Mouse (Mus musculus) CH12F3 (cell line): ENCODE measurements around the gene Ikbke.

Experiments
- in situ Hi-C: fragments of 300-500 bp; cut with MboI; formaldehyde crosslinking; loops from 2 replicates; pipeline ENCODE4 v1.14.3; 2020; ENCODE audit warnings: low sequenced_read_pairs

Gene Ikbke

DNA sequence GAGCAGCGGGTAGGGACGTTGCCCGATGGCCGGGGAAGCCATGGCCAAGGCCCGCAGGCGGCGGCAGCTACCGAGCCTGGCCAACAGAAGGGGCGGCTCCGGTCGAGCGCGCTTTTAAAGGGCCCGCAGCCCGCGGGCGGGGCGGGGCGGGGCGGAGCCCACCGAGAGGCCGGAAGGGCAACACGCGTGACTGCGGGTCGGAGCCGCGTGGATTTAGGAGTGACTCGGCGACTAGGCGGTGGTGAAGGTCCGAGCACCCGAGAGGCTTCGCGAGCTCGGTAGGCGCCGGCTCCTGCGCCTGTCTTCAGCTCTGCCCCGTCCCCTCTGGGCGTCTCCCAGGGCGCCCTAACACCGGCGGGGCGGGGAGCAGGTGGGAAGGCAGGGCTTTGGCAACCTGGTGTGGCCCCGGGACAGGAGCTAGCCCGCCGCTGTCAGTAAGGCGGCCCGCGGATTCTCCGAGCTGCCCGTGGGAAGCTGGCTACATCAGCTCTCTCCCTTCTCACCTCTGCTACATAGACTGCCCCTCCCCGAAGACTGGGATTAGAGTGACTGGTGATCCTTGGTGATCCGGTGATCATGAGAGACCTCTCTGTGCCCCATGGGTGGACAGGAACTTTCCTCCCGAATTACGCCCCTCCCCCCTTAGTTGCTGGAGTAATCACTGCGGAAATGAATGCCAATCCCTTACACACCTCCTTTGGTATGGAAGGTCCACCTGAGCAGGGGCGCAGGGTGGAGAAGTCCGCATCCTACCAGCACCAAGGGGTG, 34.1 kb downstream of the Ikbke start, which contains the start of gene Rassf5:
Rassf5 (minus strand) TSS at position 170 of the 768 bp plus-strand sequence.
- in situ Hi-C loops = no loop called here

- in situ Hi-C loops = no loop called here
These were observed 34.8 kb downstream of the Ikbke start for GRCm38 (mm10) chr1:131244536-131245088.

DNA sequence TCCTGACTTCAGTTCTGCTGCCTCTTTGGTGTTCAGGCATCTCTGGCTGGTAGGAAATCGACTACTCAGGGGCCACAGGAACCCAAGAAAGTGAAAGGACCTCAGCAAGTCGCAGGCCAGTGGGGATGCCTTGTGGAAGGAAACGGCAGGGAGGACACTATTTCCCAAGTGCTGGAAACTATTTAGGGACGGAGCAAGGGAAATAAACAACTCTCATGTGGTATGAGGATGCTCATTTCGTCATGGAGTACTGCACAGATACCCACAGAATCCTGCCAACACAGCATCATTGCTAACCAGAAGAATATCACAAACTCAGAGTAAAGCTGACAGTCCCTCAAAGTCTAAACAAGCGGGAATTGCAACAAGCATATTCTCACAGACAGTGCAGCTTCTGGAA, 36.5 kb downstream of the Ikbke start:
- in situ Hi-C loops = no loop called here

DNA sequence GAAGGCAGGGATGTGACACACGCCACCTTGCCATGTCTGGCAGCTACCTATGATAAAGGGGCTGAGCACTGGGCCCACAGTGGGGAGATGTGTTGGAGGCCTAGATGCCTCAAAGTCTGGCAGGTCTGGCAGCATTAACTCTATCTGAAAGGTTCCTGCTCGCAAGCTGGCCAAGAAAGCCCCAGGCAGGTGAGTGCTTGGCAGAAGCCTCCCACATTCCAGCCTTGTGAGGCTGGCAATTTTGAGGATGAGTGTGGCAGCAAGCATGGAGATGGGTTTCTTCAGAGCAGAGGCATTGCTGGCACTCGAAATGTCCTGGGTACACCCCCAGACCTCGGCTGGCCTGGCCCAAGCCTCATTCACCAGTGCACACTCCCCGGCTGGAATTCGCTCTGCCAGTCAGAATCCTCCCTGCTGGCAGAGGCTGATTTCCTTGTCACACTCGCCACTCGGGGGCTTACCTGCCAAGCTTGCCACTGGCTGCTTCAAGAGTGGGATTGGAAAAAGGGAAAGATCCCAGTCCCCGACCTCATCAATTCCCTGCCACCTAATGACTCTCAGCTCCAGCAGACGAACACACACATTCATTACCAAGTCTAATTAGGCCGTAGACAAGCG, 39.7 kb downstream of the Ikbke start:
- in situ Hi-C loops = no loop called here

- in situ Hi-C loops = no loop called here
These were observed 40.5 kb downstream of the Ikbke start for GRCm38 (mm10) chr1:131238931-131239381.

GRCm38 (mm10) chr1:131236077-131236476, 43.3 kb downstream of the Ikbke start:
- in situ Hi-C loops = no loop called here

DNA sequence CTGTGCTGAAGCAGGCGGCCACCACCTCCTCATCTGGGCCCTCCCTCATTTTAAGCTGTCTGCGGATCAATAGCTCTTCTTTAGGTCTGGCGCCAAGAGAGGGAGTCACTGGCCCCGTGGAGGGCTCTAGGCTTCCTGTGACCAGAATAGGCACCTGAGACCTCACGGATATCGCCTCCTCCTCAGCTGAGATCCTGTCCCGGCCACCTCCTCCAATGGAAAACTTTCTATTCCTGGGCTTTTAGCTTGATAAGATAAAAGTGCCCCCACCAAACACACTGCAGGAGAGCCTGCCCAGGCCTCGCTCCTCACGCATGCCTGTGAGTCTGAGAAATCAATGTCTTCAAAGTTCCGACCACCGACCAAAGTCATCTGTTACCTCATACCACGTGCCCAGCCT, 45.9 kb downstream of the Ikbke start:
- in situ Hi-C loops = no loop called here

DNA sequence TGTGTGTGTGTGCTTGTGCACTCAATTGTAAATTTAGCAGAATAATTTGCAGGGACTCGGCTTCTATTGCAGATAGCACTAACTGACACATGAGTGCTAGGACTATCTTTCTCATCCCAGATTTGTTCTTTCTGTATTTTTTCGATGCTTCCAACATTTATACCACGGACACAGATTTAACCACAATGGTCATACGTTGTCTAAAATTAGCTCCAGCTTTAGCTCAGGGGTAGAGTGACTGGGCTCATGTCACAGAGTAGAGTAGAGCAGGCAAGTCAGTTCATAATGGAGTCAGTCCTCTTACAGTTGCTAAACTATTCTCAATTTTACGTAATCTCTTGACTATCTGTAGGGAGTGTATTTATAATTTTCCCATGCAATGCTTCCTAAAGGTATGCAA, 50.7 kb downstream of the Ikbke start:
- in situ Hi-C loops = no loop called here

DNA sequence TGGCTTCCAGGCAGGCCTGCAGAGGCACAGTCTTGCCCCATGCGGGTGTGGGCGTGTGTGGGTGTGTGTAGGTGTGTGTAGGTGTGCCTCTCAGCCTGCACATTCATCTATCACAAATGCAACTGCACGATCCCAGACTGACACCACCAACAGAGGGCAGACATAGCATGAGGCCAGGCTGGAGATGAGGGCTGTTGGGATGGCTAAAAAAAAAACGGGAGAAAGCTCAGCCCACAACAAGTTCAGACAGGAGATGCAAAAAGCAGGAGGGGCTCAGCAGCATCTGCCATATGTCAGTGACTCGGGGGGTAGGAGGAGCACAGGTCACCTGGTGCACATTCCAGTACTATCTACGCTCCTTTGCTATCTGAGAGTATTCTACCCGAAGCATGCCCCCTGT, 51.2 kb downstream of the Ikbke start:
- in situ Hi-C loops = no loop called here

DNA sequence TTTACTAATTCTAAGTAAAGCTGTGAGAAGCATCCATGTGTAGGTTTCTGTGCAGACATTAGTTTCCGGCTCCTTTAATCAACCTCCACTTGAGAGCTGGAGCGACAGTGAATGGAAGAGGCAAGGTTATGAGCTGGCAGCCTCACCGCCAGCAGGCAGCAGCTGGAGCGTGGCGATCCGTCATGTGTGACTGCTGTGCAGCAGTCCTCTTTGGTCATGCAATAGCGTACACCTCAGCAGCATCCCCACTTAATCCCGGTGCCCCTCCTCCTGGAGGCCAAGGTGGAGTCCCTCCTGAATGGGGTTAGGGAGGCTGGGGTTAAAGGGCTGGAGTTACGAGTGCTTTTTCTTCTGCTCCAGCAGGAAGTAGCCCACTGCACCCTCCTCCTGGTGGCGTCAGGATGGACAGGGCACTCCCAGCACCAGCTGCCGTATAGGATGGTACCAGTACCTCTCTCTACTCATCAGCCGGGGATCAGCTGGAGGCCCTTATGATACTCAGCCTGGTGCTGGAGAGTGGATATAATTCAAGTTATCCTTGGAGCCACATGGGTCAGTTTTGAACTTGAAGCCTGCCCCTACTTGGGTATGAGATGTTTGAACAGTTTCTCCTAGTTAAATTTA, 54.4 kb downstream of the Ikbke start:
- in situ Hi-C loops = no loop called here

DNA sequence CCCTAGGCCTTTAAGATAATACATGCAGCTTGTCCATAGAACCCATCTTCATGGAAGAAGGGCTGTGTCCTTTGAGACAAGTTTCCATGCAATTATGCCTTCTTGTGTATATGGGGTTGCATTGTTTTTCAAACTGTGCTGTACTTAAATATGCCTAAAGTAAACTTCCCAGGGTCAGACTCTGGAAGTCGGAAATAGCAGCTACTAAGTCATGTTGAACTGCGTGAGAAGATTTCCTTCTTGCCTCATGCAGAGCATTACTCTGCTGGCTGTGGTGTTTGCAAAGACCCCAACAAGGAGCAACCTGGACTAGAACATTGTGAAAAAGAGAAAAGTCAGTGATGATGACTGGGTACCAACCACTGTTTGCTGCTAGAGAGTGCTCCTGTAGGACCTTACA, 56.1 kb downstream of the Ikbke start:
- in situ Hi-C loops = no loop called here

- in situ Hi-C loops = no loop called here
These were observed 57.4 kb downstream of the Ikbke start for GRCm38 (mm10) chr1:131221822-131222590.

GRCm38 (mm10) chr1:131218933-131219332, 60.5 kb downstream of the Ikbke start:
- in situ Hi-C loops = no loop called here

GRCm38 (mm10) chr1:131213361-131213760, 66.0 kb downstream of the Ikbke start:
- in situ Hi-C loops = no loop called here

GRCm38 (mm10) chr1:131212956-131213355, 66.5 kb downstream of the Ikbke start:
- in situ Hi-C loops = no loop called here

- in situ Hi-C loops = no loop called here
These were observed 67.8 kb downstream of the Ikbke start for GRCm38 (mm10) chr1:131211655-131212054.

DNA sequence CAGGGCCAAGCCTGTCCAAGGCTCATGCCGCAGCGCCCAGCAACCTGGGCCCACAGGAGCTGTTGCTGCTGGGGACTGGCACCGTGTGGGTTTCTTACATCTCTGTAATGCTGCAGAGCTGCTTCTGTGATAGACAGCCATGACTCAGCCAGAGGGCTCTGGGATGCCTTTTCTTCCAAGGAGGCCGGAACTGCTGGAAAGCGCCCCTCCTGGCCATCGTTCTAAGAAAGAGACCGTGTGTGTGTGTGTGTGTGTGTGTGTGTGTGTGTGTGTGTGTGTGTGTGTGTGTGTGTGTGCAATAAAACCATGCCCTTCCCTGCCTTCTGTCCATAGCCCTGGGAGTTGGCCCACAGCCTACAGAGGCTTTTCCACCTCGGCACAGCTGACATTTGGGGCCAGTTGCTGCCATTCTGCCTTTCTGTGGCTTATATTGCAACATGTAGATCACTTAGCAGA, 69.4 kb downstream of the Ikbke start:
- in situ Hi-C loops = no loop called here

GRCm38 (mm10) chr1:131208800-131209199, 70.6 kb downstream of the Ikbke start:
- in situ Hi-C loops = no loop called here

DNA sequence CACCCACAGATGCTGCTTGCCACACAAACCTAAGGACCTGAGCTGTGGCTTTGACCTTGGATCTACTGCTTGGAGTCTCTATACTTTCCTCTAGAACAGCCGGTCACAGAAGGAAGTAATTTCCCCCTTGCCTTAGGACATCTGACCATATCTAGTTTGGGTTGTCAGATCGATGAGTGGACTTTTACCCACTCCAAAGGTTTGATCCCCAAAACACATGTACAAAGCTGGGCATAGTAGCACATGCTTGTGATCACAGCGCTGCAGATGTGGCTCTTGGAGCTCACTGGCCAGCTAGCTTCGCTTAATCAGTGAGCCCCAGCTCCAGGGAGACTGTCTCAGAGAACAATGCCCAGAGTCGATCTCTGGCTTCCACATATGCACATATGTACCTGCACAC, 71.3 kb downstream of the Ikbke start:
- in situ Hi-C loops = no loop called here

DNA sequence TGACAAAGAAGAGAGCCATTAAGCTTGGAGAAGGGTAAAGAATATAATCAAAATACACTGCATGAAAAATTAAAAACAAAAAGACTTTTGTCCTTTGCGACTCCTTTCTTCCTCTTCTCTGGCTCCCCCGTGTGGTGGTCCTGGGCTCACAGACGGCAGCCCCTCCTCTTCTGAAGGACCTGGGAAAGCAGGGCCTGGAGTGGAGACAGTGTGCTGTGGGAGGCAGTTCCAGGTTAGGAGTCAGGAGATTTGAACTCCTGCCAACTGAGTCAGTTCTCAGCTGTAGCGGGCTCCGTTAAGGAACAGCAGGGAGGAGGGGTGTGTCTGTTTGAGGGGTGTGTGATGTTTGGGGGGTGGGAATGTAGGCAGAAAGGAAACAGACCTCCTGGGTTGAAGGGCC, 71.9 kb downstream of the Ikbke start:
- in situ Hi-C loops = no loop called here

DNA sequence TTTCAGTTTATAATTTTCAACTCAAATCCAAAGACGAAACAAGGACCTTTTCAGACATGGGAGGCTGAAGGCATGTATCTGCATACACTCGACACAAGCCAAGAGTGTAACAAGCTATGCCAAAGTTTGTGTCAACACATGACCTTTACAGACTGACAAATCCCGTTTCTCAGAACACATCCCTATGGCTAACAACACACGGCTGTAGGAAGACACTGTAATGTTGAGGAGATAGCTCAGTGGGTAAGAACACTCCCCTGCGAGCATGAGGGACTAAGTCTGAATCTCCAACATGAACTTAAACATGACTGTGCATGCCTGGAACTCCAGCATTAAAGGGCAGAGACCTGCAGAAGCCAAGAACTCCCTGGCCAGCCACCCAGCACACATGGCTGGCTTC, 73.1 kb downstream of the Ikbke start:
- in situ Hi-C loops = no loop called here
